Mouse (Mus musculus): ENCODE data around the gene Gmcl1. TPM values are rescaled to one million over a fixed set of nuclear protein-coding genes. Genes with fewer than 3 reads are reported as not detected.
A peak's percentile ranks its signal among the peaks of the same experiment; 100 is the strongest.

Gmcl1 gene
- polyA plus RNA-seq, 1 experiment from 2014 or later = 31.4 TPM

DNA sequence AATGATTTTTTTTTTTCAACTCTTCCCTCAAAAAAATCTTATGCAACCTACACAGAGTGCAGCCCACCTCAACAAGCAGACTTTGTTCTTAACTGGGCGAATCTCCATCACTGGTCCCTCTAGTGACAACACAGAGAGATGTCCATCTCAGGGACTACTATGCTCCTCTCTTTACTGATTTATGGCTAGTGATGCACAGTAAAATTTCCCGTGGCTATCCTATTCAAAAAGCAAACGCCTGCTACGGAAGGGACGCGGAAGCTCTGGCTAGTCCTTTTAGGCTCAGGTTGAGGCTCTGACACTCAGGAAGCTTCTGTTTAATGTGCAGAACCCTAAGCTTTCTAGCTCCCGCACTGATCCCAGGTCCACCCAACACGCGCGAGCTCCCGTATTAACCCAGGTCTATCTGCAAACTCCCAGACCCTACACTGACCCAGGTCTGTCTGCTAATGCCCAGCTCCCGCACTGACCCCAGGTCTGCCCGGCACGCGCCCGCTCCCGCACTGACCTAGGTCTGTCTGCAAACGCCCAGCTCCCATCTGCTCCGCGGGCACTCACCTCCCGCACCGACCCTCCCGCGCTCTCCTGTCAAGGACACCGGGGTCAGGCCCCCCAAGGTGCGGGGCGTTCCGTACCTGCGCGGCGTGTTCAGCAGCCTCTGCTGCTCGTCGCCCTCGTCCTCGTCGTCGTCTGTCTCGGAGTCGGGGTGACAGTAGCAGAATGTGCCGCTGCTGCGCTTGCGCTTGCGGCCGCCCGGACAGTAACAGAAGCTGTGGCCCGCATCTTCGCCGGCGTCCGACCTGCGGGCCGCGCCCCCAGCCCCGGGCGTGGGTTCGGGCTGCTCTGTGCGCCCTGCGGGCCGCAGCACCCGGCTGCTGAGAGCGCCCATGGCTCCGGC, 658 bp downstream of the Gmcl1 start:
- no peaks in the 10 kb centered on the region for H3K27me3 ChIP-seq (replicated peaks)
- WGBS = under 1% methylated on average over 62 of the region's 62 CpGs
- no peaks in the 10 kb centered on the region for H3K36me3 ChIP-seq
- peak overlapping the region; percentile 82 for H3K9ac ChIP-seq
- H3K4me2 ChIP-seq = peak overlapping the region; percentile 98
- H3K27ac ChIP-seq = peak overlapping the region; percentile 55
- H3K9me3 ChIP-seq = no peaks in the 10 kb centered on the region
- H3K4me1 ChIP-seq = 0 out of 2 replicates have a peak, but pooled peaks cover 6% of the 10 kb centered on the region
- ATAC-seq (ENCODE audit: insufficient read depth, low FRiP score, low read depth) = peak; percentile 33; the same call in 1 of the 2 replicates
- peak overlapping the region; percentile 91 for H3K4me3 ChIP-seq (replicated peaks)

GRCm38 (mm10) chr6:86728711-86729110, 4.5 kb downstream of the Gmcl1 start:
- H3K9ac ChIP-seq = no peak overlapping the region
- 0 out of 2 replicates have a peak, but pooled peaks cover 6% of the 10 kb centered on the region for H3K4me1 ChIP-seq
- no peak overlapping the region for H3K4me2 ChIP-seq
- 92% methylated on average over 5 of the region's 5 CpGs for WGBS
- no peaks in the 10 kb centered on the region for H3K36me3 ChIP-seq
- no peak for ATAC-seq (ENCODE audit: insufficient read depth, low FRiP score, low read depth)
- H3K9me3 ChIP-seq = no peaks in the 10 kb centered on the region
- no peak overlapping the region for H3K27ac ChIP-seq
- H3K27me3 ChIP-seq (replicated peaks) = no peaks in the 10 kb centered on the region
- H3K4me3 ChIP-seq (replicated peaks) = no peak overlapping the region

- ATAC-seq (ENCODE audit: insufficient read depth, low FRiP score, low read depth) = no peak
- no peak overlapping the region for H3K9ac ChIP-seq
- WGBS = 84% methylated on average over 3 of the region's 3 CpGs
Observed at GRCm38 (mm10) chr6:86721977-86722376, 11.2 kb downstream of the Gmcl1 start.

DNA sequence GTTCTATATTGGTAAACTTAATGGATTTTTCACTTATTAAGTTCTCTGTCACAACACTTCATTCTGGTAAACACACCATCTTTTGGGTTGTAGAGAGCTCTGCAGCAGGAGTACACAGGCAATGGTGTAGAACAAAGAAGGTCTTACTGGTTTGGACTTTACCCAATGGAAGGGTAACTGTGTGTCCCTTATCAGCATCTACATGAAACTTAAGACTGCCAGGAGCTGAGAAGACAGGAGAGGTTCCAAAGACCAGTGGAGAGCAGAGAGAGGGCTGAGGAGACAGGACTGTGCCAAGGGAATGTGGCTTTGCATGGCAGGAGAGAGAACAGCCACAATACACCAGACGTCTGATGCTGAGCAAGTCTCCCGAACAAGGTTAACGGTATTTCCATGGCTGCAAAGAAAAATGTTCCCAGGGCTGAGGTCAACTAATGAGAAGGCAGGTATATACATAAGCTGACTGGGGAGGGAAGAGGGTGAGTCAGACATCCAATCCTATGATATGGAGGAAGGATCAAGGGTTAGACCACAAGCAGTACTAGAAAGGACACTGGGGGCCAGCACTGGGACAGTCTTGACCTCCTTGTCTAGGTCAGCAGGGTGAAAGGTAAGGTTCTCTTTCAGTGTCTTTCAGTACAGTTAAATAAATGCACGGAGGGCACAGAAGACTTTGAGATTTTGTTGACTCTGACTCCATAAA, 25.0 kb downstream of the Gmcl1 start:
- ATAC-seq (ENCODE audit: insufficient read depth, low FRiP score, low read depth) = no peak
- H3K4me1 ChIP-seq = no peaks in the 10 kb centered on the region
- no peaks in the 10 kb centered on the region for H3K9me3 ChIP-seq
- H3K4me3 ChIP-seq (replicated peaks) = no peak overlapping the region
- H3K27me3 ChIP-seq (replicated peaks) = no peaks in the 10 kb centered on the region
- H3K9ac ChIP-seq = no peak overlapping the region
- H3K27ac ChIP-seq = no peak overlapping the region
- H3K36me3 ChIP-seq = peaks cover 18% of the 10 kb centered on the region
- WGBS = 77% methylated on average over 4 of the region's 4 CpGs
- no peak overlapping the region for H3K4me2 ChIP-seq

More at GRCm38 (mm10) chr6:86721977-86722376, 11.2 kb downstream of the Gmcl1 start:
- Histone ChIP-seq H3K4me1 (no peaks in the 10 kb centered on the region), H3K27ac (no peak overlapping the region), H3K27me3 (replicated peaks) (no peaks in the 10 kb centered on the region), H3K9me3 (no peaks in the 10 kb centered on the region), H3K4me2 (no peak overlapping the region), H3K36me3 (0 out of 2 replicates have a peak, but pooled peaks cover 6% of the 10 kb centered on the region), H3K4me3 (replicated peaks) (no peak overlapping the region)

DNA sequence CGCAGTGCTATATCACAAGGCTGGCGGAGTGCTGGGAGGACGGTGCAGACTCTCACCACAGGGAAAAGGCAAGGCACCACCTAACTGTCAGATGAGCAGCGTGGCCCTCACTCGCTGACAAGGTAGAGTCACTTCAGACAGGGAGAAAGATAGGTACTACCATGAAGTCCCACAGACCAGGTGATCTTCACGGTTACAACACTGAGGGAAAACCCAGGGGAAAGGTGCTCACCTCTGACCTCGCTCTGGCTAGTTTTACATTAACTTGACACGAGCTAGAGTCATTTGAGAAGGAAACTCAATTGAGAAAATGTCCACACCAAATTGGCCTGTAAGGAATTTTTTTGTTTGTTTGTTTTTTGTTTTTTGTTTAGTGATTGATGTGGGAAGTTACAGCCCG, 30.6 kb downstream of the Gmcl1 start:
- no peak overlapping the region for H3K27ac ChIP-seq
- H3K36me3 ChIP-seq = peaks cover 41% of the 10 kb centered on the region; the same call in 1 of the 2 replicates
- H3K9ac ChIP-seq = no peak overlapping the region
- H3K4me2 ChIP-seq = no peak overlapping the region
- no peaks in the 10 kb centered on the region for H3K27me3 ChIP-seq (replicated peaks)
- H3K9me3 ChIP-seq = no peaks in the 10 kb centered on the region
- H3K4me1 ChIP-seq = no peaks in the 10 kb centered on the region
- no peak for ATAC-seq (ENCODE audit: insufficient read depth, low FRiP score, low read depth)
- H3K4me3 ChIP-seq (replicated peaks) = no peak overlapping the region
- WGBS = 80% methylated on average over 9 of the region's 9 CpGs

DNA sequence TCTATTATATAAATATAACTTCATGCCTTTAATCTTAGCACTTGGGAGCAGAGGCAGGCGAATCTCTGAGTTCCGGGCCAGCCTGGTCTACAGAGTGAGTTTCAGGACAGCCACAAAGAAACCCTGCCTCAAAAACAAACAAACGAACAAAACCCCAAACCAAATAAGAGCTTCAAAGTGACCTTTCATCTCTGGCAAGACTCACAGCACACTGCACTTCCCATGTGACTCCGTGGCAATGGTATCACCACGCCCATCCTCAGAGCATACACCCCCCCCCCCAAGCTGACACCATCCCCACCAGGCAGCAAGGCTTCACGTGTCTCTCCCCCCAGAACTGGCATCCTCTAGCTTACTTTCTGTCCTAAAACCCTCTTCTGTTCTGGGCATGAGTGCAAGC, 35.3 kb downstream of the Gmcl1 start:
- 76% methylated on average over 6 of the region's 6 CpGs for WGBS
- ATAC-seq (ENCODE audit: insufficient read depth, low FRiP score, low read depth) = no peak
- peaks cover 41% of the 10 kb centered on the region for H3K36me3 ChIP-seq

DNA sequence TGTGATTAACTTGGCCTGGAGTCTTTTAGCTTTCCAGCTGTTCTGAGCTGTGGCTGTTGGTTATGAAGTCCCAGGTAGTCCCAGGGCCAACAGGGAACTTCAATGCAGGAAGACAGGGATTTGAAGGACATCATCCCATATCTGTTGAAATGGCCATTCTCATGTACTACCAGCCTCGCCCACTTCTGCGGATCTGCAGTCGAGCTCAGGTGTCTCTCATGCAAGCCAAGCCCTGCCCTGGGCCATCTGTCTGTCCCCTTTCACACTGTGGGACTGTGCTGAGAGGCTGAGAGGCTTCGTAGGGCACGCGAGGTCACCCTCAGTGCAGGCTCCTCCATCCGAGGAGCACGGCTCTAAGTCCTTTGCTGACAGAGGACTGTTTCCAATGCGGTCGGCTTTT, 37.0 kb downstream of the Gmcl1 start:
- H3K27me3 ChIP-seq (replicated peaks) = no peaks in the 10 kb centered on the region
- H3K27ac ChIP-seq = no peak overlapping the region
- WGBS = 86% methylated on average over 10 of the region's 10 CpGs
- no peak overlapping the region for H3K9ac ChIP-seq
- no peak for ATAC-seq (ENCODE audit: insufficient read depth, low FRiP score, low read depth)
- H3K4me3 ChIP-seq (replicated peaks) = no peak overlapping the region
- H3K36me3 ChIP-seq = peaks cover 35% of the 10 kb centered on the region
- no peak overlapping the region for H3K4me2 ChIP-seq
- H3K4me1 ChIP-seq = no peaks in the 10 kb centered on the region
- H3K9me3 ChIP-seq = no peaks in the 10 kb centered on the region

More for the DNA sequence above, 35.3 kb downstream of the Gmcl1 start:
- H3K27ac ChIP-seq = no peak overlapping the region
- H3K4me3 ChIP-seq (replicated peaks) = no peak overlapping the region
- no peaks in the 10 kb centered on the region for H3K4me1 ChIP-seq
- no peaks in the 10 kb centered on the region for H3K9me3 ChIP-seq
- H3K27me3 ChIP-seq (replicated peaks) = no peaks in the 10 kb centered on the region
- H3K4me2 ChIP-seq = no peak overlapping the region
- no peak overlapping the region for H3K9ac ChIP-seq

GRCm38 (mm10) chr6:86694465-86694864, 38.7 kb downstream of the Gmcl1 start:
- H3K4me3 ChIP-seq (replicated peaks) = no peak overlapping the region
- no peaks in the 10 kb centered on the region for H3K4me1 ChIP-seq
- no peak overlapping the region for H3K27ac ChIP-seq
- no peaks in the 10 kb centered on the region for H3K27me3 ChIP-seq (replicated peaks)
- H3K4me2 ChIP-seq = no peak overlapping the region
- no peak overlapping the region for H3K9ac ChIP-seq
- no peaks in the 10 kb centered on the region for H3K9me3 ChIP-seq
- no peak for ATAC-seq (ENCODE audit: insufficient read depth, low FRiP score, low read depth)
- H3K36me3 ChIP-seq = peaks cover 28% of the 10 kb centered on the region

DNA sequence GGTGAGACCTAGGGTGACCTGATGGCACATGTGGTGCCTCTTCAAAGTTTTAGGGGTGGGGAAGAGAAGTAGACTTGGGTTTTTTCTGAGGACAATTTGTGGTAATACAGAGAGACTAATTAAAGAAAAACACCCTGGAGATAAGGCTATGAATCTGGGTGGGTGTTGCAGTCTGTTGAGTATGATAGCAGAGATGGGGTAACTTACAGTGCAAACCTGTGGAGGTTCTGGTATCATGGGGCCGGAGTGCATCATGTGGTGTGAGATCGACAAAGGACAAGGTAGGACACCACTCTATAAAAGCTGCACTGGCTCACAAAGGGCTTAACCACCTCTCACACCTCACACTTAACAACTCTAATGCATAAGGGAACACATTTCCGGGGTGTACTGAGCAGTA, 43.5 kb downstream of the Gmcl1 start:
- H3K9ac ChIP-seq = no peak overlapping the region
- no peaks in the 10 kb centered on the region for H3K4me1 ChIP-seq
- H3K9me3 ChIP-seq = no peaks in the 10 kb centered on the region
- ATAC-seq (ENCODE audit: insufficient read depth, low FRiP score, low read depth) = no peak
- no peak overlapping the region for H3K4me2 ChIP-seq
- H3K36me3 ChIP-seq = peaks cover 6% of the 10 kb centered on the region; the same call in 1 of the 2 replicates
- no peak overlapping the region for H3K27ac ChIP-seq
- no peak overlapping the region for H3K4me3 ChIP-seq (replicated peaks)
- 84% methylated on average over 3 of the region's 3 CpGs for WGBS
- H3K27me3 ChIP-seq (replicated peaks) = no peaks in the 10 kb centered on the region

DNA sequence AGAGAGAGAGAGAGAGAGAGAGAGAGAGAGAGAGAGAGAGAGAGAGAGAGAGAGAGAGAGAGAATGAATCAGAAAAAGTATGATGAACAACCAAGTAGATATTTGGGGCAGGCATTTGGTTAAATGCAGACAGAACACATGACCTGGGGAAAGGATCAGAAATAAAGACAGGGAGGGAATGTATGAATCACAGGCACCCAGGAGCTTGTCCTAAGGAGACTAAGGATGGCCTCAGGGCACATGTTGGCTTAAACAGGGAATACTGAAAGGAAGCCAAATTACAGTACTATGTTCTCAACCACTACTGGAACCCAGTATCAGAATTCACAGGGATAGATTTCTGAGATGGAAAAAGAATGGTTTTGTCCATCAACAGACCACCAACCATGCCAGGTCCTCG, 46.2 kb downstream of the Gmcl1 start:
- WGBS = 68% methylated on average over 1 of the region's 1 CpGs
- Histone ChIP-seq H3K9me3 (no peaks in the 10 kb centered on the region), H3K27ac (no peak overlapping the region), H3K9ac (no peak overlapping the region), H3K4me3 (replicated peaks) (no peak overlapping the region), H3K36me3 (peaks cover 9% of the 10 kb centered on the region; the same call in 1 of the 2 replicates), H3K27me3 (replicated peaks) (no peaks in the 10 kb centered on the region), H3K4me1 (no peaks in the 10 kb centered on the region), H3K4me2 (no peak overlapping the region)
- ATAC-seq (ENCODE audit: insufficient read depth, low FRiP score, low read depth) = no peak

- Histone ChIP-seq H3K9ac (no peak overlapping the region; the same call in 1 of the 2 replicates), H3K4me1 (no peaks in the 10 kb centered on the region), H3K36me3 (peaks cover 20% of the 10 kb centered on the region), H3K9me3 (no peaks in the 10 kb centered on the region), H3K27ac (peak overlapping the region; percentile 44; the same call in 1 of the 2 replicates), H3K4me2 (peak overlapping the region; percentile 78), H3K27me3 (replicated peaks) (no peaks in the 10 kb centered on the region), H3K4me3 (replicated peaks) (peak overlapping the region; percentile 89)
- WGBS = 33% methylated on average over 12 of the region's 12 CpGs
- ATAC-seq (ENCODE audit: insufficient read depth, low FRiP score, low read depth) = peak; percentile 38; the same call in 1 of the 2 replicates
Observed at GRCm38 (mm10) chr6:86684655-86685011, 48.5 kb downstream of the Gmcl1 start.

Measured in stomach, embryonic 15.5 days (tissue).